Mouse (Mus musculus) kidney, adult 11 months (tissue): ENCODE data around the gene Foxp1.
A peak's percentile ranks its signal among the peaks of the same experiment; 100 is the strongest.

Experiments
- DNase-seq: peaks from one replicate; pipeline ENCODE4 v3.0.0; 2022

The Foxp1 gene

GRCm38 (mm10) chr6:99073303-99074271 is 448.9 kb downstream of the Foxp1 start:
- DNase-seq: no peak

DNA sequence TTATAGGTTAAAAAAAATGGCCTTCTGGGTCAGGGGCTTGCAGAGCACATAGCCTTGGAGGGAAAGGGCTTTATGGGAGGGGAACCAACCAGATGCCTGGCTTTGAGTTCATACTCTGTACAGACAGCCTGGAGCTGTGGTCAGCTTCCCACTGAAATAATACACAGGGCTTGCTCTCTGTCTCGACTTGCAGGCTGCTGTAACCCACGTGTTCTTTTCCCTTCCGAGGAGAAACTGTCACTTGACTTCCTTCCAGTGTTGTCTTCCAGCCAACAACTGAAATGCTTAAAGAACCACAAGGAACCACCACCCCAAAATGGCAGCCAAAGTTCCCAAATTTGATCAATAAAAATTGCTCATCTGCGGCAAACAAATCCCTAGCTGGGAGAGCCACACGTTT is 451.8 kb downstream of the Foxp1 start:
- no peak for DNase-seq

DNA sequence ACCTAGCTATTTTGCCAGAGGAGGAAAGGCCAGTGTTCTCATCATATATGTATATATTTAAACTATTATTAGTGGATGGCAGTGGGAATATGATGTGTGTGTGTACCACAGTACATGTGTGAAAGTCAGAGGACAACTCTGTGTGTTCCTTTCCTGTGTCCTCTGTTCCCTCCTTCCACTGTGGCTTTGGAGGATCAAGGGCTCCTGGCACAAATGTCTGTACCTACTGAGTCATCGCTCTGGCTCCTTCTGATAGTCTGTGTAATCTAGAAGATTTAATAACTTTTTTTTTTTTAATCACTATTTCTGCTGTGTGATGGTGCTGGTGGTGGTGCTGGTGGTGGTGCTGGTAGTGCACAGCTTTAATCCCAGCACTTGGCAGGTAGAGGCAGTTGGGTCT is 452.8 kb downstream of the Foxp1 start:
- DNase-seq: no peak

DNA sequence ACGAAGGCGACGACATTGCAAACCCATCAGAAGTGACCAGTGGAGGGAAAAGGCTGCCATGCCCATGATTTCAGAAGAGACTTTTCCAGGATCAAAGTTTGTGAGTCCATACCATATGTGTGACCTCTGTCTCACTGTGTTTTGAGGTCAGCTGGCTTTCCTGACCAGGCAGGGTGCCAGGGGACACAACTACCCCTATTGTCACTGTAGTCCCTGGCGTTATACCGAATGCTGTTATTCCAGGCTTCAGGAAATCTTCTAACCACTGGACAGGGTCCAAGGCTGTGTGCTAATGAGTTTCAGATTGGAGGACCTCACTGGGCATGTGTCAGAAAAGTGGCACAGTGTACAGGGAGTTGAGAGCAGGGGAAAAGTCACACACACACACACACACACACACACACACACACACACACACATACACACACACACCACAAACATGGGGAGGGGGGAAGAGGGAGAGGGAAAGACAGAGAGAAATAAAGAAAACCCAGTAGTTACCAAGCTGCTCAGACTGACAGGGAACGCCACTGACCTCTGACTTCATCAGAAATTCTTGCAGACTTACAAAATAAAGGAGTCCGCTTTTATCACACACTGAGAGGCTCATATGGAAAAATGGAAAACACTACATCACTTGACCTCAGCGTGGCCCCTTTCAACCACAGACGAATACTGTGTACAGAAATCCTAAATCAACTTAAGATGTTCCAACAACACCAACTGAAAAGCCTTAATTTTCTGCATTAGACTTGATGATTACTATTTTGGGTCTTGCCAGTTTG is 456.8 kb downstream of the Foxp1 start:
- DNase-seq: peak; percentile 47

DNA sequence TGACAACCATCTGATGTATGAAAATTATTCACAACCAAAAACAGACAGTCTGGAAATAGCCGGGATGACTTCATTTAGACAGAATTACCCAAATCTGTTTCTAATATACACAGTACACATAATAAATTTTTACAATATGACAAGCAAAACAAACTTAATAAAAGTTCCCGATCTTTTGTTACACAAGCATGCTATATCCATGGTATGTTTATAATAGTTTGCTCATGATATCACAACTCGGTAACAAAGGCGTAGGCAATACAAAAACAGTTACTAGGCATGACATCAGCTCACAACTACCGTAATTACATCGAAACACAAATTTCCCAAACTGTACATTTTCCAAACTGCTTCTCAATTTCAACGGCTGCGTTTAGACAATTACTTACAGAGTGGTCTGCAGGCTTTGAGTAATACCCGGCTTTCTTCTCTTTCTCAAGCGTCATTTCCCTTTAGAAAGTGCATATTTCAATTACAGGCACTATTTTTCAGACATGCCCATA is 458.5 kb downstream of the Foxp1 start:
- DNase-seq: no peak

DNA sequence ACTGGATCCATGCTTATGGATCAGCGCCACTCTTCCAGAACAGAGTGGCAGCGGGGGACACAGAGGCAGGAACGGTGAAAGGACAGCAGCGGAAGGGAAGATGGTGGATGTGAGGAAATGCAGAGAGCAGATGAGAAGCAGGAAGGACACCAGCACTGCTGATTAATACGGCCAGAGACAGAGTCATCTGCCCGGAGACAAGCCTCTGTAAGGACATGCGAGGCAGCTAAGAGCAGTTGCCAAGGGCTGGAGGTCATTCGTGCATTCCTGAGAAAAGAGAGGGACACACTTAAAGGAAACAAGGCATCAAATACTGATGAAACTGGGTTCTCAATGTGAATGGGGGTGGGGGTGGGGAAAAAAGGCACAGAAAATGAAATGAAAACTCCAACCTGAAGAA is 459.6 kb downstream of the Foxp1 start:
- DNase-seq: no peak

- no peak for DNase-seq
These were observed 463.8 kb downstream of the Foxp1 start for GRCm38 (mm10) chr6:99058688-99059087.

DNA sequence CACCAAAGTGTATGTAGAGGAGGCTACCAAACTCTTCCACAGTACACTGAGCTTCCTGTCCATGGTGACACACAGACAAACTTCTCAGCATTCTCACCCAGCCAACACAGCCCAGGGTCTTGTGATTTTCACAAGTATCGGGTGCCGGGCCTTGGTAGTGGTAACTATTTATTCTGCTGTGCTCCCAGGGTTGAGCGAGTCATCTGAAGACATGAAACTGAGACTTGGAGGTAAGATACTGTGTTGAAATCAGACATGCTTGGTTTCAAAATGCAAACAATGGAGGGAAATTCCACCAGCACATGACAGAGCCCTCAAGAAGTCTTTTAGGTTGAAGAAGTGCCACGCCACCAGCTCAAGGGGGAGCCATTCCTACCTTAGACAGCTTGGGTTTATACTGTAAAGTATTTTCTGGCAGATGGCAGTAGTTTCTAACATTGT is 465.4 kb downstream of the Foxp1 start:
- no peak for DNase-seq

GRCm38 (mm10) chr6:99056379-99056778 is 466.1 kb downstream of the Foxp1 start:
- DNase-seq: no peak

DNA sequence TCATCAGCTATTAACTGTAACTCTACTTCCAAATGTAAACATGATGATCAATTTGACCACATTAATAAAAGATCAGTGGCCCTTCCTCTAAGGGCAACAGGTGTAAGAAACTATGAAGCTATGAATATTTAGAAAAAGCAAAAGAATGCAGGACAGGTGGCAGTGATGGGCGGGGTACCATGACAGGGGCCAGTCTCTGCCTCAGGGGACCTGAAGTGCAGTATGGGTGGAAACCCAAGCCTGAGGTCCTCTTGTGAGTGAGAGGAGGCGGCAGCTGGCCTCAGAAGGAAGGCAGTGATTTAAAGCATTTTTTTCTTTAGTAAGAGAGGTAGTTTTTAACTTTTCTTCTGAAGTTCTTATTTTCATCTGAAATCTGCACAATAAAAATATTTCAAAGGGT is 468.5 kb downstream of the Foxp1 start:
- DNase-seq: no peak

DNA sequence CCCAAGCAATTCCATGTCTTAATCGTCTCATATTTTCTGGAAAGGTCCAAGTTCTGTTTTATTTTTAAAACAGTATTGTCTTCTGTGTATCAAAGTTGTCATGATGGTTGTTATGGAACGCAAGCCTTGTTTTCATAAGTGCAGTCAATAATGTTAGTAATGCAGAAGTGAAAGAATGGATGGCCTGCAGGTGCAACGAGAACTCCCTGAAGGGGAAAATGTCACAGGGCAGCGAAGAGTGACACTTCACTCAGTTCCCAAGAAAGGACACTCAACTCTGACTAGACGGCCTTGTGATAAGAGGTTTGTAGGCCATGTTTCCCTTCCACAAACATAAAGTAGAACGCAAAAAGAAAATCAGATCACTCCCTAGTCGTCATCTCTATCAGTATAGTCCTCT is 469.4 kb downstream of the Foxp1 start:
- no peak for DNase-seq

- no peak for DNase-seq
These were observed 470.8 kb downstream of the Foxp1 start for GRCm38 (mm10) chr6:99051724-99052123.

GRCm38 (mm10) chr6:99050288-99051006 is 472.1 kb downstream of the Foxp1 start:
- DNase-seq: no peak

DNA sequence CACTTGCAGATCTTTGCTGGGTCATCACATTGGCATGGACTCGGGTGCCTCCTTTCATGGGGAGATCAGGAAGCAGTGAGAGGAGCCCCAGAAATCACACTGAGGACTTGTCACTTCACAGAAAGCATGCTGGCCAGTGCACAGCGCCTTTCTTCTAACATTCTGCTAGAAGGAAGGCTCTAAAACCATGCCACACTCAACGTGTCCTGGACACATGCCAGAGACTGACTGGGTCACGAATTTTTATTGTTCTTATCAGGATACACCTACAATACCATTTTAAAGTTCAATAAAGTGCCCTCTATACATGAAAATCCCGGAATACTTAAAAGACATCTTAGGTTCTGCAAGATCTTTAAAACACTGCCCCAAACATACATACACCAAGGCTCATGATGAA is 475.2 kb downstream of the Foxp1 start:
- DNase-seq: no peak

DNA sequence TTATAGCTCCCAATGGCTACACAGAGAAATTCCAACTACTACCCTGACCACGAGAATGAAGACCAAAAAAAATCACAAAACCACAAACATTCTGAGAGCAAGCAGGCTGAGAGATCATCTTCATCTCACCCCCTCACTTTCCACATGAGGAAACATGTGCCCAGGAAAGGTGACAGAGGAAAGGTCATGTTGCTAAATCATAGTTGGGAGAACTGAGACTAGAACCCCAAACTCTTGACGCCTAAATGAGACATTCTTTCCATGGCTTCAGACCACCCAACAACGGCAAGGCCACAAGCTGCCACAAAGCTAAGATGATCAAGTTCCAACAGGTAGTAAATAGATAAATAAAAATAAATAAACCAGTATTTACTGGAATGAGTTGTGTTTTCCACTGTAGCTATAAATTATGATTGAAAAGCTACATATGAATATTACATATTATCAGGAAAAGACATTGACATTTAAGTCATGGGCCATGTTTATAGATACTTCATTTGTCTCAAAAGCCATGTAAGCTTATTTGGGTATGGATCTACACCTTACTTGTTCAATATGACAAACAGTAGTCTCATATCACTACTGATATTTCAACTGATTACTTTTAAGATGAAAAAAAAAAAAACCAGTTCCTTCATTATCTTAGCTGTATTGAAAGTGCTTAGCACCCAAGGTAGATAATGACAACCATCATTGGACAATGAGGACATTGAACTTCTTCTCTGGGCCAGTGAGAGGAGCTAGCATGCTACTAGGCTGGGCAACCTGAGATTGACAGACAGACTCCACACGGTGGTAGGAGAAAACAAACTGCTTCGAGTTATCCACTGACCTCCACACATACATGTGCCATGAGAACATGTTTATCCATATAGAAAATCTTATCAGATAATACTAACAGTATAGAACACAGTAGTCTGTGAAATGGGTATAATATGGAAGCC is 476.4 kb downstream of the Foxp1 start:
- no peak for DNase-seq

DNA sequence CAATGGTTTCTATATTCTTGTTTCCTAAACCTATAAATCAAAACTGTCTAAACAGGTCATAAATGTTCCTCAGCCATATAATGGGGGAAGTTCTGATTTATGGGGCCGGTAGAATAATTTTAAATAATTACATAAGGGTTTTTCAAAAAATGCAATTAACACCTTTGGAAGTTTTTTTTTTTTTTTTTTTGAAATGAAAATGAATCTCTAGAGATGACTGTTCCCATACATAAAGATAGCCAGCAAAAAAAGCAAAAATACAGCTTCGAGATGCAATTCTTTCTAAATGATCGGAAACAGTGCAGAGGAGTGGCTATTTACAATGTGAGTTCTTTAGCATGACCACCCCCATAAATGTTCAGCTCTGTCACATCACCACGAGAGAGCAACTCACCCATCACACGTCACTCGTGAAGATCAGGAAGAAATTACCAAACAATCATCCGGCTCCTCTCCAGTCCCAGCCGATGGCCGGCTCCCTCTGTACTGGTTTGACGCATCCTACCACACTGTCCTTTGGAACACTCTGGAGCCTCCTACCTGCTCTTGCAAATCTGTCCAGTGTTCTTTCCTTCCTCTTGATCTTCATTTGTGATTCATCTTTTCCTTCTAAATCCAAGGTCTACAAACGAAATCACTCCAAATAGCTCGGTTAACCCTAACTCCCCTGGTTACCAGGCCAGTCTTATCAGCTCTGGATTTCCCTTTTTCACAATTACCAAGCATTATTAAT is 478.4 kb downstream of the Foxp1 start:
- no peak for DNase-seq

- DNase-seq: no peak
These were observed 479.3 kb downstream of the Foxp1 start for GRCm38 (mm10) chr6:99043226-99043625.

- no peak for DNase-seq
These were observed 480.2 kb downstream of the Foxp1 start for GRCm38 (mm10) chr6:99042175-99042954.

DNA sequence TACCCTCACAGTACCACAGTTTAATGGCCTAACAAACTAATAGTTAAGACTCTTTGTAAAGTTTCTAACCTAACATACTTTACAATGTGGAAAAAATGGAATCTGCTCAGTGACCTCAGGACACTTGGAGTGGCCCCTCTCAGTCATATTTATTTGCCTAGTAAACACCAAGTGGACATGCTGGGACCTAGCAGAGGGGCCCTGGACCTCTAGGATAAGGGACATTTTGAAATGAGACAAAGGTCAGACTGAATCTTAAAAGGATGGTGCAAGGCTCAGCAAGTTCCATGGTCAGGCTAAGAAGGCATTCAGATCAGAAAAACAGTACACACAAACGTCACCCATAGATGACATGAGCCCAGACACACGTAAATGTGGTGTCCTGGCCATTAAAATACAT is 483.5 kb downstream of the Foxp1 start:
- no peak for DNase-seq
